Mouse (Mus musculus) cerebellum, adult 11-12 months (tissue): ENCODE data around the gene Oas1h.
"Not testable (repeated sequence)": the region's sequence is repeated elsewhere in the genome, so short reads cannot be mapped to it uniquely, and the experiment has no call there.

Experiments used
- DNase-seq: peaks from one replicate; pipeline ENCODE4 v3.0.0; 2022

Gene Oas1h

GRCm38 (mm10) chr5:120861121-120861520 is at the start of gene Oas1h:
Gene Oas1h, plus strand, starts transcription at chr5:120861421.
- no peak for DNase-seq

- peak; percentile 79 for DNase-seq
Observed at GRCm38 (mm10) chr5:120811951-120812819, 49.0 kb upstream of the Oas1h start, which contains the start of gene Oas1c. Gene Oas1c, minus strand, starts transcription at chr5:120812514.

- DNase-seq, result no peak
Observed at GRCm38 (mm10) chr5:120813023-120813422, 48.2 kb upstream of the Oas1h start.

GRCm38 (mm10) chr5:120815949-120816348 is 45.3 kb upstream of the Oas1h start:
- peak; percentile 7 for DNase-seq

- no peak for DNase-seq
Observed at GRCm38 (mm10) chr5:120818999-120819398, 42.2 kb upstream of the Oas1h start.

GRCm38 (mm10) chr5:120831031-120831430 is 30.2 kb upstream of the Oas1h start:
- DNase-seq, result no peak

GRCm38 (mm10) chr5:120833335-120834280 is 27.6 kb upstream of the Oas1h start:
- no peak for DNase-seq

GRCm38 (mm10) chr5:120836731-120837585 is 24.3 kb upstream of the Oas1h start:
- DNase-seq, result peak; percentile 22

- peak; percentile 5 for DNase-seq
Observed at GRCm38 (mm10) chr5:120844713-120845112, 16.5 kb upstream of the Oas1h start.

GRCm38 (mm10) chr5:120847067-120847466 is 14.2 kb upstream of the Oas1h start, which contains the start of gene Oas1f:
Gene Oas1f, plus strand, starts transcription at chr5:120847367.
- no peak for DNase-seq

- no peak for DNase-seq
Observed at GRCm38 (mm10) chr5:120849601-120850136, 11.6 kb upstream of the Oas1h start.

GRCm38 (mm10) chr5:120859241-120859640 is 2.0 kb upstream of the Oas1h start:
- no peak for DNase-seq

- no peak for DNase-seq
Observed at GRCm38 (mm10) chr5:120865336-120865860, 4.2 kb downstream of the Oas1h start.

- no peak for DNase-seq
Observed at GRCm38 (mm10) chr5:120869436-120870015, 8.3 kb downstream of the Oas1h start.

GRCm38 (mm10) chr5:120870081-120870480 is 8.9 kb downstream of the Oas1h start:
- DNase-seq, result no peak

GRCm38 (mm10) chr5:120870782-120871181 is 9.6 kb downstream of the Oas1h start:
- DNase-seq, result no peak

GRCm38 (mm10) chr5:120871469-120871868 is 10.2 kb downstream of the Oas1h start:
- DNase-seq, result no peak

- peak; percentile 27 for DNase-seq
Observed at GRCm38 (mm10) chr5:120876839-120877238, 15.6 kb downstream of the Oas1h start.

- DNase-seq, result not testable (repeated sequence)
Observed at GRCm38 (mm10) chr5:120877407-120877806, 16.2 kb downstream of the Oas1h start.

GRCm38 (mm10) chr5:120878803-120879202 is 17.6 kb downstream of the Oas1h start:
- not testable (repeated sequence) for DNase-seq

GRCm38 (mm10) chr5:120881681-120882080 is 20.5 kb downstream of the Oas1h start:
- DNase-seq, result not testable (repeated sequence)
